Mouse (Mus musculus): ENCODE measurements around the gene Slc38a6. TPM values are rescaled to one million over a fixed set of nuclear protein-coding genes. Genes with fewer than 3 reads are reported as not detected.
A peak's percentile ranks its signal among the peaks of the same experiment; 100 is the strongest.

Slc38a6 gene
- total and polyA plus RNA-seq, 2 experiments from 2014 or later, result 2.7 to 19.2 TPM

- Histone ChIP-seq H3K36me3 (replicated peaks; ENCODE audit: control insufficient read depth, insufficient read depth, low read length) (no peaks in the 10 kb centered on the region), H3K9me3 (replicated peaks; ENCODE audit: control insufficient read depth, low read length) (no peaks in the 10 kb centered on the region), H3K27ac (ENCODE audit: low read depth) (no peak overlapping the region), H3K4me2 (ENCODE audit: low read depth, low read length) (no peak overlapping the region), H3K27me3 (ENCODE audit: control insufficient read depth, insufficient read depth, low read length) (no peaks in the 10 kb centered on the region), H3K4me1 (ENCODE audit: control insufficient read depth, insufficient read depth) (peaks cover 21% of the 10 kb centered on the region), H3K9ac (replicated peaks; ENCODE audit: low read depth, low read length) (no peak overlapping the region), H3K4me3 (ENCODE audit: low read depth, low read length) (no peak overlapping the region)
- 54% methylated on average over 7 of the region's 7 CpGs for WGBS
- no peak for TF ChIP-seq CTCF (IDR thresholded peaks at IDR 0.05; ENCODE audit: low read depth)
- no peak for TF ChIP-seq EP300 (IDR thresholded peaks at IDR 0.05; ENCODE audit: low read depth)
- DNase-seq (ENCODE audit: low spot score) (no peak), ATAC-seq (ENCODE audit: insufficient read depth, low read depth) (no peak)
Measured at GRCm38 (mm10) chr12:73371132-73371531, 84.6 kb downstream of the Slc38a6 start.

GRCm38 (mm10) chr12:73378026-73378425 lies 91.4 kb downstream of the Slc38a6 start:
- ATAC-seq (ENCODE audit: insufficient read depth, low read depth), result no peak
- no peak for DNase-seq (ENCODE audit: low spot score)
- Histone ChIP-seq H3K9me3 (replicated peaks; ENCODE audit: control insufficient read depth, low read length) (no peaks in the 10 kb centered on the region), H3K4me1 (ENCODE audit: control insufficient read depth, insufficient read depth) (peaks cover 18% of the 10 kb centered on the region), H3K4me3 (ENCODE audit: low read depth, low read length) (no peak overlapping the region), H3K27ac (ENCODE audit: low read depth) (no peak overlapping the region), H3K9ac (replicated peaks; ENCODE audit: low read depth, low read length) (no peak overlapping the region), H3K27me3 (ENCODE audit: control insufficient read depth, insufficient read depth, low read length) (no peaks in the 10 kb centered on the region), H3K4me2 (ENCODE audit: low read depth, low read length) (no peak overlapping the region), H3K36me3 (replicated peaks; ENCODE audit: control insufficient read depth, insufficient read depth, low read length) (no peaks in the 10 kb centered on the region)
- TF ChIP-seq CTCF (IDR thresholded peaks at IDR 0.05; ENCODE audit: low read depth) (no peak), EP300 (IDR thresholded peaks at IDR 0.05; ENCODE audit: low read depth) (no peak)
- 82% methylated on average over 5 of the region's 5 CpGs for WGBS

- no peak overlapping the region for H3K27ac ChIP-seq (ENCODE audit: low read depth)
- H3K27me3 ChIP-seq (ENCODE audit: control insufficient read depth, insufficient read depth, low read length), result no peaks in the 10 kb centered on the region
- no peak overlapping the region for H3K4me3 ChIP-seq (ENCODE audit: low read depth, low read length)
- DNase-seq (ENCODE audit: low spot score) (no peak), ATAC-seq (ENCODE audit: insufficient read depth, low read depth) (no peak)
- H3K36me3 ChIP-seq (replicated peaks; ENCODE audit: control insufficient read depth, insufficient read depth, low read length), result no peaks in the 10 kb centered on the region
- TF ChIP-seq CTCF (IDR thresholded peaks at IDR 0.05; ENCODE audit: low read depth), result no peak
- TF ChIP-seq EP300 (IDR thresholded peaks at IDR 0.05; ENCODE audit: low read depth), result no peak
- H3K9me3 ChIP-seq (replicated peaks; ENCODE audit: control insufficient read depth, low read length), result no peaks in the 10 kb centered on the region
- no peak overlapping the region for H3K4me2 ChIP-seq (ENCODE audit: low read depth, low read length)
- no peak overlapping the region for H3K9ac ChIP-seq (replicated peaks; ENCODE audit: low read depth, low read length)
- WGBS, result 87% methylated on average over 13 of the region's 13 CpGs
- peaks cover 26% of the 10 kb centered on the region for H3K4me1 ChIP-seq (ENCODE audit: control insufficient read depth, insufficient read depth)
Measured at GRCm38 (mm10) chr12:73378724-73379355, 92.3 kb downstream of the Slc38a6 start.

GRCm38 (mm10) chr12:73380686-73381360 lies 94.2 kb downstream of the Slc38a6 start:
- WGBS, result 80% methylated on average over 8 of the region's 8 CpGs
- H3K4me3 ChIP-seq (ENCODE audit: low read depth, low read length), result no peak overlapping the region
- H3K27me3 ChIP-seq (ENCODE audit: control insufficient read depth, insufficient read depth, low read length), result no peaks in the 10 kb centered on the region
- H3K9me3 ChIP-seq (replicated peaks; ENCODE audit: control insufficient read depth, low read length), result no peaks in the 10 kb centered on the region
- H3K36me3 ChIP-seq (replicated peaks; ENCODE audit: control insufficient read depth, insufficient read depth, low read length), result no peaks in the 10 kb centered on the region
- H3K4me1 ChIP-seq (ENCODE audit: control insufficient read depth, insufficient read depth), result peaks cover 43% of the 10 kb centered on the region
- H3K4me2 ChIP-seq (ENCODE audit: low read depth, low read length), result no peak overlapping the region
- ATAC-seq (ENCODE audit: insufficient read depth, low read depth) (no peak), DNase-seq (ENCODE audit: low spot score) (no peak)
- no peak overlapping the region for H3K9ac ChIP-seq (replicated peaks; ENCODE audit: low read depth, low read length)
- TF ChIP-seq CTCF (IDR thresholded peaks at IDR 0.05; ENCODE audit: low read depth) (peak; percentile 10; the same call in 1 of the 2 replicates), EP300 (IDR thresholded peaks at IDR 0.05; ENCODE audit: low read depth) (no peak)
- peak overlapping the region; percentile 80 for H3K27ac ChIP-seq (ENCODE audit: low read depth)

GRCm38 (mm10) chr12:73381452-73381851 lies 94.9 kb downstream of the Slc38a6 start:
- Histone ChIP-seq H3K27ac (ENCODE audit: low read depth) (peak overlapping the region; percentile 80), H3K4me2 (ENCODE audit: low read depth, low read length) (no peak overlapping the region), H3K9me3 (replicated peaks; ENCODE audit: control insufficient read depth, low read length) (no peaks in the 10 kb centered on the region), H3K9ac (replicated peaks; ENCODE audit: low read depth, low read length) (no peak overlapping the region), H3K4me1 (ENCODE audit: control insufficient read depth, insufficient read depth) (peaks cover 44% of the 10 kb centered on the region), H3K27me3 (ENCODE audit: control insufficient read depth, insufficient read depth, low read length) (no peaks in the 10 kb centered on the region), H3K36me3 (replicated peaks; ENCODE audit: control insufficient read depth, insufficient read depth, low read length) (no peaks in the 10 kb centered on the region), H3K4me3 (ENCODE audit: low read depth, low read length) (no peak overlapping the region)
- no peak for DNase-seq (ENCODE audit: low spot score)
- 28% methylated on average over 7 of the region's 7 CpGs for WGBS
- ATAC-seq (ENCODE audit: insufficient read depth, low read depth), result peak; percentile 50; the same call in 1 of the 2 replicates
- TF ChIP-seq CTCF (IDR thresholded peaks at IDR 0.05; ENCODE audit: low read depth) (no peak), EP300 (IDR thresholded peaks at IDR 0.05; ENCODE audit: low read depth) (no peak)

Measured in heart, postnatal 0 days (tissue).